Mouse (Mus musculus): Measurements from ENCODE around the gene Odf3l2.

GRCm38 (mm10) chr10:79628377-79628776 is 17.2 kb downstream of the Odf3l2 start:
- TF ChIP-seq GATA1 (IDR thresholded peaks at IDR 0.05; ENCODE audit: borderline replicate concordance, low read length) = no peak
- TF ChIP-seq FLI1 (IDR thresholded peaks at IDR 0.05; ENCODE audit: low read length) = no peak

All from megakaryocyte, embryonic 14.5 days (primary cell).